Mouse (Mus musculus) liver, embryonic 14.5 days (tissue): ENCODE measurements at regions not wholly inside any gene's neighbourhood (a gene's known extent, or its start where the extent isn't known, plus 50 kb on each side); places are given as distances from the start of the nearest gene placed in this dataset.
A peak's percentile ranks its signal among the peaks of the same experiment; 100 is the strongest.

Experiments used
- ATAC-seq: fragments of 200-750 bp; cut with Nextera tagmentation; 2 replicates; pipeline ENCODE4 v1.8.0; 2017; ENCODE audit warnings: moderate number of reproducible peaks, mild to moderate bottlenecking, moderate library complexity; ENCODE audit not compliant: insufficient read depth
- DNase-seq, 3 experiments: peaks; one replicate each; pipeline ENCODE4 v3.0.0-alpha.2; 2012 to 2013; ENCODE audit warnings: low read depth in 3 of 3, low spot score in 3 of 3
- H3K27ac ChIP-seq: fragments of 300-500 bp; sonication (generic); 2 replicates; pipeline ENCODE4 v1.5.1; 2014; ENCODE audit warnings: moderate library complexity, mild to moderate bottlenecking, control low read depth, inconsistent platforms
- H3K27me3 ChIP-seq: fragments of 300-500 bp; sonication (generic); 2 replicates; pipeline ENCODE4 v1.6.1; 2014; ENCODE audit warnings: mild to moderate bottlenecking, low read length, moderate library complexity; ENCODE audit not compliant: control insufficient read depth, insufficient read depth
- H3K36me3 ChIP-seq: fragments of 300-500 bp; sonication (generic); replicated peaks from 2 replicates; pipeline ENCODE4 v1.6.1; 2014; ENCODE audit warnings: low read depth; ENCODE audit not compliant: control insufficient read depth, insufficient read depth
- H3K4me1 ChIP-seq, 2 experiments: fragments of 200-500 bp in 1 of 2; fragments of 300-500 bp in 1 of 2; sonication (generic) in 1 of 2; replicated peaks; 2 replicates each; pipeline ENCODE4 v1.6.1; 2012 to 2014; ENCODE audit warnings: antibody characterized with exemption in 1 of 2, inconsistent platforms in 1 of 2, low read length in 1 of 2; ENCODE audit not compliant: control insufficient read depth in 2 of 2, insufficient read depth in 2 of 2
- H3K4me2 ChIP-seq: fragments of 300-500 bp; sonication (generic); 2 replicates; pipeline ENCODE4 v1.6.1; 2014; ENCODE audit warnings: low read depth, mild to moderate bottlenecking, control low read depth, moderate library complexity
- H3K4me3 ChIP-seq, 2 experiments: fragments of 200-500 bp in 1 of 2; fragments of 300-500 bp in 1 of 2; sonication (generic) in 1 of 2; 2 replicates each; pipeline ENCODE4 v1.5.1; 2012 to 2014; ENCODE audit warnings: low read depth in 2 of 2, low read length in 2 of 2, mild to moderate bottlenecking in 2 of 2, control low read depth in 1 of 2, inconsistent platforms in 1 of 2, moderate library complexity in 1 of 2; ENCODE audit not compliant: insufficient read depth in 1 of 2
- H3K9ac ChIP-seq: fragments of 300-500 bp; sonication (generic); replicated peaks from 2 replicates; pipeline ENCODE4 v1.6.1; 2014; ENCODE audit warnings: mild to moderate bottlenecking, control low read depth, moderate library complexity
- H3K9me3 ChIP-seq: fragments of 300-500 bp; sonication (generic); 2 replicates; pipeline ENCODE4 v1.6.1; 2016; ENCODE audit warnings: low read length, mixed read lengths; ENCODE audit not compliant: control insufficient read depth
- CTCF ChIP-seq: IDR thresholded peaks from 2 replicates; pipeline ENCODE4 v1.5.1; 2016; ENCODE audit warnings: antibody characterized with exemption, low read depth, control low read depth
- EP300 ChIP-seq: IDR thresholded peaks from 2 replicates; pipeline ENCODE4 v1.6.1; 2016; ENCODE audit warnings: antibody characterized with exemption, low read depth
- WGBS: fragments of 180-500 bp; shearing (Covaris S2); extraction: QIAGEN DNeasy Blood & Tissue Kit; methylation state at CpG from one replicate; pipeline ENCODE4 v1.1.7; 2014; ENCODE audit not compliant: insufficient replicate concordance; 5-methylcytosine and 5-hydroxymethylcytosine counted together

GRCm38 (mm10) chr3:131886470-131886869 lies 198.6 kb upstream of the Dkk2 start:
- TF ChIP-seq CTCF (peak; percentile 87), EP300 (no peak)
- Histone ChIP-seq H3K4me2 (no peak overlapping the region), H3K4me3 (no peak overlapping the region), H3K4me1 (no peaks in the 10 kb centered on the region), H3K36me3 (no peaks in the 10 kb centered on the region), H3K9ac (no peak overlapping the region), H3K27me3 (no peaks in the 10 kb centered on the region), H3K27ac (no peak overlapping the region), H3K9me3 (no peaks in the 10 kb centered on the region)
- no peak for DNase-seq
- 72% methylated on average over 5 of the region's 5 CpGs for WGBS
- ATAC-seq: no peak

GRCm38 (mm10) chr3:131886984-131887383 lies 198.1 kb upstream of the Dkk2 start:
- no peaks in the 10 kb centered on the region for H3K27me3 ChIP-seq
- no peak for TF ChIP-seq CTCF
- no peak for TF ChIP-seq EP300
- no peak for ATAC-seq
- no peaks in the 10 kb centered on the region for H3K36me3 ChIP-seq
- no peaks in the 10 kb centered on the region for H3K4me1 ChIP-seq
- 71% methylated on average over 8 of the region's 8 CpGs for WGBS
- H3K9ac ChIP-seq: no peak overlapping the region
- H3K4me3 ChIP-seq: no peak overlapping the region
- H3K27ac ChIP-seq: no peak overlapping the region
- no peaks in the 10 kb centered on the region for H3K9me3 ChIP-seq
- DNase-seq: no peak
- no peak overlapping the region for H3K4me2 ChIP-seq

DNA sequence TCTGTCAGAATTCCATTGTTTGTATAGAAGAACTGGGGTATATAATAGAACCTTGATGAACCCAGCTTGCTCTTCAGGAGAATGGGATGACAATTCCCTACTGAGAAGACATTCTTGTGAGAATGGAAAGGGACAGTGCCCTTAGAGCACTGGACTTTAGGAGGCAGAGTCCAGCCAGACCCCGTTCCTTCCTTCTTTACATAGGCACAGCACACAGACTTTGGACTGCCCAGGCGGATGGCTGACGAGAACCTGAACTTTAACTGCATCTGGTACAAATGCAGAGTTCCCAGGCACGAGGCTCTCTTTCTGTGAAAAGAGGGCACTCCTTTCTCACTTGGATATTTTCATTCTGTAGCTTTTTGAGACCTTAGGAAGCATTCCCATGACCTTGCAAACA lies 197.4 kb upstream of the Dkk2 start:
- no peak overlapping the region for H3K9ac ChIP-seq
- H3K9me3 ChIP-seq: no peaks in the 10 kb centered on the region
- H3K4me2 ChIP-seq: no peak overlapping the region
- WGBS: 53% methylated on average over 4 of the region's 4 CpGs
- TF ChIP-seq CTCF: no peak
- TF ChIP-seq EP300: no peak
- no peak for ATAC-seq
- H3K27me3 ChIP-seq: no peaks in the 10 kb centered on the region
- H3K27ac ChIP-seq: no peak overlapping the region
- no peaks in the 10 kb centered on the region for H3K36me3 ChIP-seq
- no peak for DNase-seq
- no peak overlapping the region for H3K4me3 ChIP-seq
- no peaks in the 10 kb centered on the region for H3K4me1 ChIP-seq

GRCm38 (mm10) chr3:131891941-131892340 lies 193.2 kb upstream of the Dkk2 start:
- no peak overlapping the region for H3K4me2 ChIP-seq
- ATAC-seq (no peak), DNase-seq (no peak)
- no peak overlapping the region for H3K4me3 ChIP-seq
- 0 out of 4 replicates have a peak, but pooled peaks cover 0 to 1% of the 10 kb centered on the region in 2 experiments for H3K4me1 ChIP-seq
- H3K27me3 ChIP-seq: no peaks in the 10 kb centered on the region
- no peaks in the 10 kb centered on the region for H3K36me3 ChIP-seq
- TF ChIP-seq EP300 (no peak), CTCF (no peak)
- H3K9me3 ChIP-seq: no peaks in the 10 kb centered on the region
- H3K9ac ChIP-seq: no peak overlapping the region
- H3K27ac ChIP-seq: no peak overlapping the region
- WGBS: 56% methylated on average over 7 of the region's 7 CpGs

- ATAC-seq (no peak), DNase-seq (no peak)
- TF ChIP-seq EP300 (no peak), CTCF (no peak)
- H3K27ac ChIP-seq: no peak overlapping the region
- H3K36me3 ChIP-seq: no peaks in the 10 kb centered on the region
- H3K9ac ChIP-seq: no peak overlapping the region
- no peaks in the 10 kb centered on the region for H3K27me3 ChIP-seq
- 56% methylated on average over 16 of the region's 16 CpGs for WGBS
- H3K9me3 ChIP-seq: no peaks in the 10 kb centered on the region
- H3K4me2 ChIP-seq: no peak overlapping the region
- H3K4me1 ChIP-seq: 0 out of 4 replicates have a peak, but pooled peaks cover 0 to 1% of the 10 kb centered on the region in 2 experiments
- no peak overlapping the region for H3K4me3 ChIP-seq
These were observed 191.9 kb upstream of the Dkk2 start for GRCm38 (mm10) chr3:131893061-131893804.
